Mouse (Mus musculus): Measurements from ENCODE around the gene Itga8.

The Itga8 gene

GRCm38 (mm10) chr2:12301431-12302170 is at the start of gene Itga8:
Gene Itga8, minus strand, starts transcription at chr2:12301922.
- DNase-seq (ENCODE audit: low spot score in 2 of 2) = peak; percentile 75 to 90

GRCm38 (mm10) chr2:12348914-12349313 is 47.2 kb upstream of the Itga8 start:
- no peak for DNase-seq (ENCODE audit: low spot score in 2 of 2)

GRCm38 (mm10) chr2:12331962-12332361 is 30.2 kb upstream of the Itga8 start:
- DNase-seq (ENCODE audit: low spot score in 2 of 2) = no peak

- DNase-seq (ENCODE audit: low spot score in 2 of 2) = no peak
Observed at GRCm38 (mm10) chr2:12329620-12330019, 27.9 kb upstream of the Itga8 start.

- DNase-seq (ENCODE audit: low spot score in 2 of 2) = no peak
Observed at GRCm38 (mm10) chr2:12329068-12329407, 27.3 kb upstream of the Itga8 start.

GRCm38 (mm10) chr2:12328355-12329067 is 26.8 kb upstream of the Itga8 start:
- DNase-seq (ENCODE audit: low spot score in 2 of 2) = no peak

GRCm38 (mm10) chr2:12327691-12328354 is 26.1 kb upstream of the Itga8 start:
- no peak for DNase-seq (ENCODE audit: low spot score in 2 of 2)

GRCm38 (mm10) chr2:12327216-12327615 is 25.5 kb upstream of the Itga8 start:
- no peak for DNase-seq (ENCODE audit: low spot score in 2 of 2)

GRCm38 (mm10) chr2:12325868-12326267 is 24.1 kb upstream of the Itga8 start:
- no peak for DNase-seq (ENCODE audit: low spot score in 2 of 2)

- peak; percentile 55 to 63 for DNase-seq (ENCODE audit: low spot score in 2 of 2)
Observed at GRCm38 (mm10) chr2:12325417-12325816, 23.7 kb upstream of the Itga8 start.

- DNase-seq (ENCODE audit: low spot score in 2 of 2) = no peak
Observed at GRCm38 (mm10) chr2:12320914-12321313, 19.2 kb upstream of the Itga8 start.

- DNase-seq (ENCODE audit: low spot score in 2 of 2) = no peak
Observed at GRCm38 (mm10) chr2:12318715-12319114, 17.0 kb upstream of the Itga8 start.

- DNase-seq (ENCODE audit: low spot score in 2 of 2) = no peak
Observed at GRCm38 (mm10) chr2:12318036-12318435, 16.3 kb upstream of the Itga8 start.

- no peak for DNase-seq (ENCODE audit: low spot score in 2 of 2)
Observed at GRCm38 (mm10) chr2:12317343-12317742, 15.6 kb upstream of the Itga8 start.

- DNase-seq (ENCODE audit: low spot score in 2 of 2) = peak in 1 of 2 experiments; percentile 37
Observed at GRCm38 (mm10) chr2:12316361-12316760, 14.6 kb upstream of the Itga8 start.

- no peak for DNase-seq (ENCODE audit: low spot score in 2 of 2)
Observed at GRCm38 (mm10) chr2:12314028-12314427, 12.3 kb upstream of the Itga8 start.

GRCm38 (mm10) chr2:12308466-12308865 is 6.7 kb upstream of the Itga8 start:
- DNase-seq (ENCODE audit: low spot score in 2 of 2) = no peak

GRCm38 (mm10) chr2:12307311-12307710 is 5.6 kb upstream of the Itga8 start:
- no peak for DNase-seq (ENCODE audit: low spot score in 2 of 2)

GRCm38 (mm10) chr2:12305064-12305650 is 3.4 kb upstream of the Itga8 start:
- no peak for DNase-seq (ENCODE audit: low spot score in 2 of 2)

GRCm38 (mm10) chr2:12300449-12301228 is 1.1 kb downstream of the Itga8 start:
- DNase-seq (ENCODE audit: low spot score in 2 of 2) = no peak

GRCm38 (mm10) chr2:12297287-12297686 is 4.4 kb downstream of the Itga8 start:
- DNase-seq (ENCODE audit: low spot score in 2 of 2) = no peak

- DNase-seq (ENCODE audit: low spot score in 2 of 2) = no peak
Observed at GRCm38 (mm10) chr2:12295150-12295549, 6.6 kb downstream of the Itga8 start.
